Mouse (Mus musculus) forebrain, embryonic 15.5 days (tissue): ENCODE results near the gene Fmr1nb. TPM values are rescaled to one million over a fixed set of nuclear protein-coding genes. Genes with fewer than 3 reads are reported as not detected.
"Not testable (repeated sequence)": the region's sequence is repeated elsewhere in the genome, so short reads cannot be mapped to it uniquely, and the experiment has no call there.

ENCODE experiments used
- ATAC-seq: fragments of 200-750 bp; cut with Nextera tagmentation; replicated peaks from 2 replicates; pipeline ENCODE4 v1.8.0; 2017; ENCODE audit warnings: mild to moderate bottlenecking, moderate TSS enrichment, moderate library complexity
- H3K27ac ChIP-seq: fragments of 300-500 bp; sonication (generic); replicated peaks from 2 replicates; pipeline ENCODE4 v1.5.1; 2015; ENCODE audit warnings: mild to moderate bottlenecking, inconsistent platforms
- H3K27me3 ChIP-seq: fragments of 300-500 bp; sonication (generic); 2 replicates; pipeline ENCODE4 v1.6.1; 2015; ENCODE audit warnings: inconsistent platforms
- H3K36me3 ChIP-seq: fragments of 300-500 bp; sonication (generic); 2 replicates; pipeline ENCODE4 v1.6.1; 2015; ENCODE audit warnings: mild to moderate bottlenecking, inconsistent platforms
- H3K4me1 ChIP-seq: fragments of 300-500 bp; sonication (generic); 2 replicates; pipeline ENCODE4 v1.6.1; 2015; ENCODE audit warnings: inconsistent platforms
- H3K4me2 ChIP-seq: fragments of 300-500 bp; sonication (generic); replicated peaks from 2 replicates; pipeline ENCODE4 v1.6.1; 2015; ENCODE audit warnings: mild to moderate bottlenecking, inconsistent platforms
- H3K4me3 ChIP-seq: fragments of 300-500 bp; sonication (generic); 2 replicates; pipeline ENCODE4 v1.5.1; 2015; ENCODE audit warnings: mild to moderate bottlenecking, inconsistent platforms
- H3K9ac ChIP-seq: fragments of 300-500 bp; sonication (generic); replicated peaks from 2 replicates; pipeline ENCODE4 v1.6.1; 2015; ENCODE audit warnings: mild to moderate bottlenecking, inconsistent platforms
- H3K9me3 ChIP-seq: fragments of 300-500 bp; sonication (generic); 2 replicates; pipeline ENCODE4 v1.6.1; 2016; ENCODE audit warnings: inconsistent platforms
- WGBS: fragments of 180-500 bp; shearing (Covaris S2); methylation state at CpG from one replicate; pipeline ENCODE4 v1.1.7; 2015; ENCODE audit warnings: mixed read lengths; 5-methylcytosine and 5-hydroxymethylcytosine counted together
- polyA plus RNA-seq: library from polyadenylated mRNA; unstranded; fragments of >200 nt; fragmentation: Nextera tagmentation; extraction: Ambion mirVana; gene quantifications from 2 replicates; pipeline ENCODE4 v1.2.1, GENCODE M21; 2015

Gene Fmr1nb
- polyA plus RNA-seq = 0.20 TPM in 1 of 2 replicates, not detected in the other

- Histone ChIP-seq H3K27ac (no peak within 1 kb of the TSS), H3K4me3 (no peak within 1 kb of the TSS), H3K36me3 (no peaks in the 10 kb centered on the region), H3K9ac (no peak within 1 kb of the TSS), H3K27me3 (no peaks in the 10 kb centered on the region), H3K9me3 (no peaks in the 10 kb centered on the region), H3K4me1 (no peaks in the 10 kb centered on the region), H3K4me2 (no peak within 1 kb of the TSS)
- WGBS = 92% methylated on average over 15 of the region's 15 CpGs
- no peak for ATAC-seq
Observed at GRCm38 (mm10) chrX:68761606-68762005, at the start of gene Fmr1nb. Fmr1nb (plus strand) TSS chrX:68761839.

GRCm38 (mm10) chrX:68736902-68737301 lies 24.7 kb upstream of the Fmr1nb start:
- WGBS = 76% methylated on average over 1 of the region's 1 CpGs
- H3K36me3 ChIP-seq = no peaks in the 10 kb centered on the region
- no peaks in the 10 kb centered on the region for H3K9me3 ChIP-seq
- H3K27me3 ChIP-seq = no peaks in the 10 kb centered on the region
- H3K4me3 ChIP-seq = no peak overlapping the region
- H3K4me1 ChIP-seq = no peaks in the 10 kb centered on the region
- H3K4me2 ChIP-seq = no peak overlapping the region
- H3K27ac ChIP-seq = no peak overlapping the region
- ATAC-seq = no peak
- no peak overlapping the region for H3K9ac ChIP-seq

- 56% methylated on average over 2 of the region's 2 CpGs for WGBS
- no peak overlapping the region for H3K4me2 ChIP-seq
Observed at GRCm38 (mm10) chrX:68740088-68740487, 21.6 kb upstream of the Fmr1nb start.

GRCm38 (mm10) chrX:68820449-68820848 lies 58.8 kb downstream of the Fmr1nb start:
- not testable (repeated sequence) for ATAC-seq, H3K36me3 ChIP-seq
- 44% methylated on average over 2 of the region's 2 CpGs for WGBS

More at GRCm38 (mm10) chrX:68740088-68740487, 21.6 kb upstream of the Fmr1nb start:
- H3K4me1 ChIP-seq = no peaks in the 10 kb centered on the region
- no peak for ATAC-seq
- H3K4me3 ChIP-seq = no peak overlapping the region
- H3K9me3 ChIP-seq = no peaks in the 10 kb centered on the region
- no peaks in the 10 kb centered on the region for H3K27me3 ChIP-seq
- H3K36me3 ChIP-seq = no peaks in the 10 kb centered on the region
- no peak overlapping the region for H3K27ac ChIP-seq
- no peak overlapping the region for H3K9ac ChIP-seq

GRCm38 (mm10) chrX:68821059-68821458 lies 59.4 kb downstream of the Fmr1nb start, which contains the start of gene Gm14698:
Gm14698 (plus strand) TSS chrX:68821093.
- peak within 1 kb of the TSS; percentile 48 for H3K4me2 ChIP-seq
- H3K4me1 ChIP-seq, H3K36me3 ChIP-seq, H3K9me3 ChIP-seq, H3K27ac ChIP-seq, H3K27me3 ChIP-seq: not testable (repeated sequence)
- H3K9ac ChIP-seq = 0 out of 2 replicates have a peak within 1 kb of the TSS, but pooled peaks have one; percentile 28
- WGBS = 22% methylated on average over 19 of the region's 36 CpGs
- peak within 1 kb of the TSS; percentile 34 for H3K4me3 ChIP-seq
- peak; percentile 94 for ATAC-seq

More at GRCm38 (mm10) chrX:68820449-68820848, 58.8 kb downstream of the Fmr1nb start:
- H3K9me3 ChIP-seq, H3K27me3 ChIP-seq, H3K27ac ChIP-seq, H3K4me1 ChIP-seq, H3K9ac ChIP-seq: not testable (repeated sequence)
- Histone ChIP-seq H3K4me3 (peak overlapping the region; percentile 34; the same call in 1 of the 2 replicates), H3K4me2 (peak overlapping the region; percentile 48; the same call in 1 of the 2 replicates)

- Histone ChIP-seq H3K36me3 (no peaks in the 10 kb centered on the region), H3K27ac (no peak overlapping the region), H3K9ac (no peak overlapping the region), H3K4me2 (no peak overlapping the region), H3K4me3 (no peak overlapping the region), H3K9me3 (no peaks in the 10 kb centered on the region), H3K27me3 (no peaks in the 10 kb centered on the region), H3K4me1 (no peaks in the 10 kb centered on the region)
- WGBS = 21% methylated on average over 5 of the region's 5 CpGs
- ATAC-seq = peak; percentile 77
Observed at GRCm38 (mm10) chrX:68839548-68840444, 78.2 kb downstream of the Fmr1nb start.

Other genes starting within 250 kb of the Fmr1nb start
- 59.8 and 62.2 TPM in 2 replicates for gene Fmr1, start 83.3 kb upstream of the Fmr1nb start, polyA plus RNA-seq
- 2.4 and 2.8 TPM in 2 replicates for gene Gm14698, start 59.3 kb downstream of the Fmr1nb start, polyA plus RNA-seq
- gene Gm6812, start 131.2 kb downstream of the Fmr1nb start, polyA plus RNA-seq = not detected in 2 replicates